Mouse (Mus musculus): Measurements from ENCODE around the gene Optc. TPM values are rescaled to one million over a fixed set of nuclear protein-coding genes. Genes with fewer than 3 reads are reported as not detected.

Gene Optc
- polyA plus RNA-seq, 1 experiment from 2014 or later, result 1.2 TPM

DNA sequence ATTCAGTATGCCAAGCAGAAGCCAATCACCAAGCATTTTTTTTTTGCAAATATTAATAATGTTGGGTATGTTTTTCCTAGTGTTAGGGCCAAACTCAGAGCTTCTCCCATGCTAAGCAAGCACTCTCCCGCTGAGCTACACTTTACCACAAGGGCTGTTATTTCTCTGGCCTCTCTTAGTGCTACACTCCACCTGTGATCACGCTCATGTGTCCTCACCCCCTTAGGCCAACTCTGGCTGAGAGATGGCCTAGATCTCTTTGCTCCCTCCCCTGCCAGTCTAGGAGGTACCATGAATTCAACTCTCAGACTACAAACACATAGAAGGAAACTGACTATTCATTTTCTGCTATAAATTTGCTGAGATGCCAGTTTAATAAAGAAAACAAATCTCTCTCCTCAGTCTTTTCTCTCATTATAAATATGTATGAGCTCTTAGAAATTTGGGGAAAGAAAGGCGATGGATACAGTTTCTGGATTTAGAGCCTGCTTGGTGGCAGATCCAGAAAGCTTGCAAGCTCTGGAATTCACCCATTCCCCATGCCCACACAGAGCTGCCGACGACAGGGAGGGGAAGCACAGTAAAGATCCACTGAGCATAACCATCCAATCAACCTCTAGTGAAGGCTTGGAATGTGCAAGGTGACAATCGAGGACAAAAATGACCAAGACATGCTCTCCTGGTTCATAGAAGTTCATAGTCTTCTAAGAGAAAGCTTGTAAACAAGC, 34.5 kb downstream of the Optc start:
- no peak overlapping the region for H3K27ac ChIP-seq
- 85% methylated on average over 6 of the region's 6 CpGs for WGBS
- no peak for ATAC-seq
- no peaks in the 10 kb centered on the region for H3K36me3 ChIP-seq
- no peak overlapping the region for H3K9ac ChIP-seq
- no peaks in the 10 kb centered on the region for H3K27me3 ChIP-seq (replicated peaks)
- H3K4me1 ChIP-seq (replicated peaks), result peaks cover 3% of the 10 kb centered on the region; the same call in 1 of the 2 replicates
- no peak overlapping the region for H3K4me2 ChIP-seq (replicated peaks)
- H3K4me3 ChIP-seq (replicated peaks), result no peak overlapping the region
- no peaks in the 10 kb centered on the region for H3K9me3 ChIP-seq

DNA sequence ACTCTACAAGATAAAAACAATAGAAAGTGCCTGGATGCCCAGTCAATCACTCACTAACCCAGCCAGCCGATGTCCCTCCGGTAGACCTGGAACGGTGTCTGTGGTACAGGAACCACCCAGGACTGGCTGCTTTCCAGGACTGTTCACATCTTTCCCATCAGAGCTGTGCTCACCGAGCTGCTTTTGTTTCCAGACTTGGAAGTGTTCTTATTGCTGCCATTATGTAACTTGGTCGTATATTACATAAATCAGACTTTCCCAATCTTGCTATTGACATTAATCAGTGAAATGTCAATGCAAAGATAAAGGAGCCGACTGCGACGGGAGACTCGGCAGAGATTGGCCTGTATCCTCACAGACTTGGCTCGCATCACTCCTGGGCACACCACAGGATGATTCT, 36.6 kb downstream of the Optc start:
- Histone ChIP-seq H3K9ac (no peak overlapping the region), H3K36me3 (no peaks in the 10 kb centered on the region), H3K4me2 (replicated peaks) (no peak overlapping the region), H3K27ac (no peak overlapping the region), H3K4me3 (replicated peaks) (no peak overlapping the region), H3K4me1 (replicated peaks) (no peaks in the 10 kb centered on the region), H3K27me3 (replicated peaks) (no peaks in the 10 kb centered on the region), H3K9me3 (no peaks in the 10 kb centered on the region)
- WGBS, result 70% methylated on average over 10 of the region's 10 CpGs
- ATAC-seq, result no peak

DNA sequence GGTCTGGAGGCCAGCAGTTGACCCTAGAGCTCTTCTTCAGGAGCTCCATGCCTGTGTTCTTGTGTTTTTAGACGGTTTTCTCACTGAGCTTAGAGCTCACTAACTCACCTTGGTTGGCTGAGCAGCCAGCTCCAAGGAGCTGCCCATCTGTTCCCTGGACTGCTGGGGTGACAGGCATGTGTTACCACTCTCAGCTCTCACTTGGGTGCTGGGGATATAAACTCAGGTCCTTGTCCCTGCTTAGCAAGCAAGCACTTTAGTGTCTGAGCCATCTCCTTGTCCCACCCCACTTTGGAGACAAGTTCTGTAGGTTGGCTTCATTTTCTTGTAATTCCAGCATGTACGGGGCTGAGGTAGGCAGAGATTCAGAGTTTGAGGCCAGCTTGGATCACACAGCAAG, 38.6 kb downstream of the Optc start:
- no peak for ATAC-seq
- WGBS, result 71% methylated on average over 2 of the region's 2 CpGs

DNA sequence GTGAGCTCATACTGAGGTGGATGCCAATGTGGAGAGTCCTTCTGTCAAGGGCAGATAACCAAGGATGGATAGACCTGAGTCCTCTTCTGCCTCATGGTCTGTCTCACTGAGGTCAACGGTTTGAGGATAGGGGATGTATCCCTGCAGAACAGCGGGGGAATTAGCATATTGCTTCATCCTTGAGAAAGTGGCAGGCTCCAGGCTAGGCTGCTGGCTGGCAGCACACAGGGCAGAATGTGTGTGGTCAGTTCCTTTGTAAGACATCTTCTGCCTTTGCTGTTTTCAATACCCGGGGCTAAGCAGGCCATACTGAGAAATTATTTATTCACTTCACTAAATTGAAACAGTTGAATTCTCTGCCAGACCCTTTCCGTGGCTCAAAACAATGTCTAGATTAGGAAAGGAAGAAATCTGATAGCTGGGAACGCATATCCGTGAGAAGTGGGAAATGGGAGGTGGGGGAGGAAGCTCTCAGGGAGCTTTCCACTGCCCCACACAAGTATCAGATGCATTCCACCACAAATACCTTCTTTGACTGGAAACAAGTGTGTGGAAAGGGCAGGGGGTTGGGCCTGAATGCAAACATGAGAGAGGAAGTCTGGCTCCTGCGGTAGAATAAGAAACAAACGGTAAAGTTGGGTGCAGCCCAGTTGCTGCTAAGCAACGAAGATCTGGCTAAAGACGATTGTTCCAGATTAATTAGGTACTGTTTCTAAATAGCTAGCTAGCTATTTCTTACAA, 44.4 kb downstream of the Optc start:
- H3K4me2 ChIP-seq (replicated peaks), result no peak overlapping the region
- no peak overlapping the region for H3K9ac ChIP-seq
- ATAC-seq, result peak; percentile 65; the same call in 1 of the 2 replicates
- H3K9me3 ChIP-seq, result no peaks in the 10 kb centered on the region
- H3K36me3 ChIP-seq, result no peaks in the 10 kb centered on the region
- H3K4me3 ChIP-seq (replicated peaks), result no peak overlapping the region
- peak overlapping the region; percentile 57; the same call in 1 of the 2 replicates for H3K27ac ChIP-seq
- peaks cover 7% of the 10 kb centered on the region; the same call in 1 of the 2 replicates for H3K4me1 ChIP-seq (replicated peaks)
- WGBS, result 12% methylated on average over 10 of the region's 10 CpGs
- H3K27me3 ChIP-seq (replicated peaks), result no peaks in the 10 kb centered on the region

More for the DNA sequence above, 38.6 kb downstream of the Optc start:
- Histone ChIP-seq H3K27me3 (replicated peaks) (no peaks in the 10 kb centered on the region), H3K36me3 (no peaks in the 10 kb centered on the region), H3K9me3 (no peaks in the 10 kb centered on the region), H3K9ac (no peak overlapping the region), H3K4me2 (replicated peaks) (no peak overlapping the region), H3K27ac (no peak overlapping the region), H3K4me3 (replicated peaks) (no peak overlapping the region), H3K4me1 (replicated peaks) (no peaks in the 10 kb centered on the region)

DNA sequence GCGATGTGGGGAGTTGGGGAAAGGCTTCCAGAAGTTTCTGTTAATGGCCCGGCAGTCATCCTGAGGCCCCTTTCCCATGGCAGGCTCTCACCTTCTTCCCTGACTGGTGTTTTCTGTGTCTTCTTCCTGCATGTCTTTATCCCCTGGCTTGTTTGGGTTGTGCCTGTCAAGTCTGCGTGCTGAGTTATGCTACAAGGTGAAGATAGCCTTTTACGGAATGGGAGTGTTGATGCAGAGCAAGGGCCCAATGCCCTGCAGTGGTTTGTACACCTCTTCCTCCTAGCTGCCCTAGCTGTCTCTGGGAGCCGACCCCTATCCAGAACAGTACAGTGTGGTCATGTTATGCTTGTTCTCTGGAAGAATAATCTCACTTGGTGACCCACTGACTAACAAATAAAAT, 46.8 kb downstream of the Optc start:
- no peaks in the 10 kb centered on the region for H3K36me3 ChIP-seq
- peaks cover 7% of the 10 kb centered on the region; the same call in 1 of the 2 replicates for H3K4me1 ChIP-seq (replicated peaks)
- H3K4me3 ChIP-seq (replicated peaks), result no peak overlapping the region
- no peak overlapping the region for H3K9ac ChIP-seq
- ATAC-seq, result no peak
- H3K4me2 ChIP-seq (replicated peaks), result no peak overlapping the region
- no peaks in the 10 kb centered on the region for H3K9me3 ChIP-seq
- no peak overlapping the region for H3K27ac ChIP-seq
- WGBS, result 63% methylated on average over 5 of the region's 5 CpGs
- no peaks in the 10 kb centered on the region for H3K27me3 ChIP-seq (replicated peaks)

DNA sequence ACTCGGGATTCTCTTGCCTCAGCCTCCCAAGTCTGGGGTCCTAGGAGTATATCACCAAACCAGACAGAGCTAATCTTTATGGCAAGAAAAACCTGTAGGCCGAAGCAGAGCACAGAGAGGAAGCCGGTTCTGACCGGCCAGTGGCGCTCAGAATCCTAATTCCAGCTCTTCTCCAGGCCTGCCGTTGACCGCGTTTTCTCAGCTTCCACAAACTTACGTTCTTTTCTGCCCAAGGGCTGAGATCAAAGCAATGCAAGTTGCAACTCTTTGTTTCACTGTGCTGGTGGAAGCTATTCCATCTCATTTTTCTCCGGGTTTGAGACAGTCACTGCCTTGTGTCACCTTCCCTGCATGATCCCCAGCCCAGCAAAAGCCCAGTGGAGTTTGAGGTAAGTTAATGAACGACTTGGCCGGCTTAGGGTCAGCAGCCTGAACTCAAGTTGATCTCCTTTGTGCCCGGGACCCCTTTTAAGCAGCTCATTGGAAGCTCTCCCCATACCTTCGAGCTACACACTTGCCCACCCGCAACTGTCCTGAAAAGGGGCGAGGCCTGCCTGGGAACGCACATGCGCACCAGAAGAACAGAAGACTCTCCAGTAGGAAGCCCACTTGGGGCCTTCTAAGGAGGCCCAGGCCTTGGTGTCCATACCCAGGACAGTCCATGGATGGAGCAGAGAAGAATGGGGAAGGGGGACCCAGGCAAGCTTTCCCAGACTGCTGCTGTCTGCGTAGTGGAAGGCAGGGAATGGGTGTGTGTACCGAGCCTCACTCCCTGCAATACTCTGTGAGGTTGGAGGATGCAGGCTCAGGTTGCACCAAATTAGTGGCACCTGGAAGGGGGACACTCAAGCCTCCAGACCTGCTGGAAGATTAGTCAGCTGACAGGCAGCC, 47.7 kb downstream of the Optc start:
- H3K27ac ChIP-seq, result no peak overlapping the region
- peaks cover 12% of the 10 kb centered on the region for H3K4me1 ChIP-seq (replicated peaks)
- no peak overlapping the region for H3K9ac ChIP-seq
- H3K4me2 ChIP-seq (replicated peaks), result no peak overlapping the region
- no peak for ATAC-seq
- H3K36me3 ChIP-seq, result no peaks in the 10 kb centered on the region
- no peaks in the 10 kb centered on the region for H3K9me3 ChIP-seq
- no peak overlapping the region for H3K4me3 ChIP-seq (replicated peaks)
- 73% methylated on average over 20 of the region's 20 CpGs for WGBS
- H3K27me3 ChIP-seq (replicated peaks), result no peaks in the 10 kb centered on the region

DNA sequence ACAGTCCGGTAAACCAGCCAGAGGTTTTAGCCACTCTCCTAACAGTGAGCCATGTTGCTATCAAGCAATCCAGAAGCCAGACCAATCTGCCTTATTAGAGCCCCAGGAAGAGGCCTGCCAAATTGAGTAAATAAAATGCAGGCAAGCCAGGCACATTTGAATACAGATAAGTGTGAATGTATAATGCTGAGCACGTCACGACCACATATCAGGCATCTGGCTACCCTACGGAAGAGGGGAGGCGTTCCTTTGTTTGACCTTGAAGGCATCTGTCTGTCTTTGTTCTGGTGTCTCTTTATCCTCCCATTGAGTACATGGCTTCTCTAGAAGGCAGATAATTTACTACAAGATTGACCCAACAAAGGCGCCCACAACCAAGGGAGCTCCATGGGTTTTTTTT, 48.5 kb downstream of the Optc start:
- ATAC-seq, result no peak
- H3K4me2 ChIP-seq (replicated peaks), result no peak overlapping the region
- H3K4me1 ChIP-seq (replicated peaks), result peaks cover 16% of the 10 kb centered on the region
- no peak overlapping the region for H3K27ac ChIP-seq
- 77% methylated on average over 6 of the region's 6 CpGs for WGBS
- no peak overlapping the region for H3K9ac ChIP-seq
- H3K36me3 ChIP-seq, result no peaks in the 10 kb centered on the region
- H3K4me3 ChIP-seq (replicated peaks), result no peak overlapping the region
- no peaks in the 10 kb centered on the region for H3K27me3 ChIP-seq (replicated peaks)
- no peaks in the 10 kb centered on the region for H3K9me3 ChIP-seq

DNA sequence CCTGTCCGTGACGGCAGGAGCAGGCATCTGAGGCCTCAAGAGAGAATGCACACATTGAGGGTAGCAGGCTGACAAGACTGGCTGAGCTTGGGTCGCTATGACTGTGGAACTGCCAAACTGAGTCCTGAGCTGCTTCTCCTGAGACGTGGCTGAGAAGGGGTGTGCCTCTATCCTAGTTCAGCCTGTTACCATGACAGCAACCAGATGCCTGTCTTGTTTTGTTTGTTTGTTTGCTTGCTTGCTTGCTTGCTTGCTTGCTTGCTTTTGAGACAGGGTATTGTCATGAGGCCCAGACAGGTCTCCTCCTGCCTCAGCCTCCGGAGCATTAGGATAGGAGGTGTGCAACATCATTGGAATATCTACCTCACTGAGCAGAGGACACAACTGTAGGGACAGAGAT, 50.0 kb downstream of the Optc start:
- no peaks in the 10 kb centered on the region for H3K9me3 ChIP-seq
- no peak for ATAC-seq
- 93% methylated on average over 5 of the region's 5 CpGs for WGBS
- peaks cover 12% of the 10 kb centered on the region for H3K4me1 ChIP-seq (replicated peaks)
- no peak overlapping the region for H3K9ac ChIP-seq
- H3K4me3 ChIP-seq (replicated peaks), result no peak overlapping the region
- no peaks in the 10 kb centered on the region for H3K36me3 ChIP-seq
- H3K27ac ChIP-seq, result no peak overlapping the region
- no peaks in the 10 kb centered on the region for H3K27me3 ChIP-seq (replicated peaks)
- no peak overlapping the region for H3K4me2 ChIP-seq (replicated peaks)

DNA sequence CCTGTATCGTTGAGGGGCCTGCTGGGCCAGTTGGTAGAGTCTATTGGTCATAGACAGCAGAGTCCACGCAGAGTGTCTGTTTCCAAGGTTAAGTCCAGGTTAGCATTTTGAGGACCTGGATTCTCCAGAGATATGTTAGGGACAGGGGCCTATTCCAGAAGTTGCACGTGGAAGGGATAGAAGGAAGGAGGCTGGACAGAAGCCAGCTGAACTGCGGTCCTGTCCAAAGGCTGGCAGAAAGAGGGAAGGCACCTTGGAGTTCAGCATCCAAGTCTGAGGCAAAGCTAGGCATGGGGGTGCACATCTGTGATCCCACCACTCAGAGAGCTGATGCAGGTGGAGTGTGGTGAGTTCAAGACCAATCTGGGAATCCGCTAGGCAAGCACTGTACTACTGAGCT, 50.6 kb downstream of the Optc start:
- Histone ChIP-seq H3K27ac (no peak overlapping the region), H3K9me3 (no peaks in the 10 kb centered on the region), H3K4me1 (replicated peaks) (peaks cover 12% of the 10 kb centered on the region), H3K27me3 (replicated peaks) (no peaks in the 10 kb centered on the region), H3K9ac (no peak overlapping the region), H3K4me3 (replicated peaks) (no peak overlapping the region), H3K36me3 (no peaks in the 10 kb centered on the region), H3K4me2 (replicated peaks) (no peak overlapping the region)
- 81% methylated on average over 5 of the region's 5 CpGs for WGBS
- no peak for ATAC-seq

DNA sequence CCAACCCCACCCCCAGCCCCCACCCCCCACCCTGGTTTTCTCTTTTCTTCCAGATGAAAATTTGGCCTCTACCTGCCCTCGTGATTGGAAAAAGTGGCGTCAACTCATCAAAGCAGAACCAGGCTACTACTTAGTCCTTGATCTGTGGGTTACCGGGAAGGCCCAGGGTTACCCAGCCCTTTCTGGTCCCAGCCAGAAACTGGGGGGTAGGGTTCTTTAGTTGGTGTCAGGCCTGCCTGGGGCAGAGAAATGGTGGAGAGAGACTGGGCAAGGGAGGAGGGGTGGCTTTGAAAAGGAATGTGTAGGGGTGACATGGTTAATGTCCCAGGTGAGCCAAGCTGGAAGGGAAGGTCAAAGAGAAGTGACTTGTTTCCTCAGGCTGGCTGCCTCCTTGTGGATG, 51.1 kb downstream of the Optc start:
- Histone ChIP-seq H3K4me2 (replicated peaks) (no peak overlapping the region), H3K9ac (no peak overlapping the region), H3K9me3 (no peaks in the 10 kb centered on the region), H3K4me3 (replicated peaks) (no peak overlapping the region), H3K4me1 (replicated peaks) (peaks cover 12% of the 10 kb centered on the region), H3K36me3 (no peaks in the 10 kb centered on the region), H3K27me3 (replicated peaks) (no peaks in the 10 kb centered on the region), H3K27ac (no peak overlapping the region)
- no peak for ATAC-seq
- WGBS, result 79% methylated on average over 3 of the region's 3 CpGs

DNA sequence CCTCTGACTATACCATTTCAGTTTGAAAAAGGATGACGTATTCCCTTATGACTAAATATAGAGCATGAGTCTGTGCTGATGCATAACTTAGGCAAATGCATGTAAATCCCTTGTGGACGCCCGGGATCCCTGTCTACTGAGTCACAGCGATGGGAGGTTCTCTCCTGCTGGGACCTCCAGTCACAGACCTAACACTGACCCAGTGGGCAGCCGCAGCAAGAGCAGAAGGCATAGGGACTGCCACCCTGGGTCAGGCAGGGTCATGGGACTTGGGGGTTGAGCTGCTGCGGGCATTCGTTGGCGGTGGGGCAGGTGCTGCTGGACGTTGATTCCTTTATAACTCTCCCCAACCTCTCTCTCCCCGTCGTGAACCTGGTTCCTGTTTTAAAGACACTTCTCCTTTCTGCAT, 51.7 kb downstream of the Optc start:
- no peak for ATAC-seq
- no peak overlapping the region for H3K4me2 ChIP-seq (replicated peaks)
- no peak overlapping the region for H3K4me3 ChIP-seq (replicated peaks)
- no peak overlapping the region for H3K9ac ChIP-seq
- 48% methylated on average over 11 of the region's 11 CpGs for WGBS
- no peaks in the 10 kb centered on the region for H3K27me3 ChIP-seq (replicated peaks)
- H3K9me3 ChIP-seq, result no peaks in the 10 kb centered on the region
- H3K27ac ChIP-seq, result no peak overlapping the region
- H3K36me3 ChIP-seq, result no peaks in the 10 kb centered on the region
- peaks cover 12% of the 10 kb centered on the region for H3K4me1 ChIP-seq (replicated peaks)
